Mouse (Mus musculus) liver, postnatal 0 days (tissue): ENCODE measurements around the gene Tbc1d14.

Experiments
- CTCF ChIP-seq: sonication (generic); IDR thresholded peaks from 2 replicates; pipeline ENCODE4 v1.5.1; 2016; ENCODE audit warnings: antibody characterized with exemption, low read depth
- EP300 ChIP-seq: IDR thresholded peaks from 2 replicates; pipeline ENCODE4 v1.6.1; 2016; ENCODE audit warnings: antibody characterized with exemption, low read depth, mild to moderate bottlenecking

- no peak for TF ChIP-seq CTCF
- TF ChIP-seq EP300 = no peak
Measured at GRCm38 (mm10) chr5:36560490-36560889, 32.6 kb downstream of the Tbc1d14 start.
